Mouse (Mus musculus) left cerebral cortex, postnatal 14 days (tissue): Measurements from ENCODE around the gene Ckap2l. TPM values are rescaled to one million over a fixed set of nuclear protein-coding genes. Genes with fewer than 3 reads are reported as not detected.

ENCODE experiments used
- DNase-seq, 2 experiments: peaks; one replicate each; pipeline ENCODE4 v3.0.0; 2021 to 2022; ENCODE audit warnings: low spot score in 2 of 2, mixed read lengths in 1 of 2
- intact Hi-C: fragments of 180-260 bp; cut with DNase I; formaldehyde crosslinking; loops from one replicate; pipeline ENCODE4 v1.15.1; 2025
- total RNA-seq, 2 experiments: library from RNA; stranded (reverse); gene quantifications; 2 replicates each; pipeline ENCODE4 v1.2.3; 2021

Gene Ckap2l
- total RNA-seq, 2 experiments from 2014 or later = 1.3 to 1.4 TPM

DNA sequence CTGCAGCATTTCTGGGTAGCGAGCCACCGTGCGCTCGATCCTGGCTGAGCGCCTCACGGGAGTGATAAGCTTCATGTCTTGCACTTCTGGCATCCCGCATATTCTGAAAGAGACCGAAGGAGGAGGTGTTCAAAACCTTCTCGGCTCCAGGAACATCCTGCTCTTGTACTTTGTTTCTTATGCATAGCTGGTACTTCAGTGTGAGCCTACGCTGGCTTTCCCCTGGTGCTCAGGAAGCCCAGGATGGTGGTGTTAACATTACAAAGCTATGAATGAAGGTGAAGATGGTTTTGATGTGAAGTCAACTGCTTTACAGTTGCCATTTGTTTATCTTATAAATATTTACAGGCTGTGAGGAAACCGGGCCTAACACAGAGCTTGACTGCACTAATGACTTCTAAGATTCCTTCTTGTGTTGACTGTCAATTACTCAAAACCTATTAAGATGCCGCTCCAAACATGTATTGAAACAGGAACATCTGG lies 27.8 kb downstream of the Ckap2l start:
- no peak for DNase-seq
- intact Hi-C loops = loop anchor here (10.0 kb wide), 1 partner anchor 404 kb away; the partner anchor contains the start of gene Fbln7

DNA sequence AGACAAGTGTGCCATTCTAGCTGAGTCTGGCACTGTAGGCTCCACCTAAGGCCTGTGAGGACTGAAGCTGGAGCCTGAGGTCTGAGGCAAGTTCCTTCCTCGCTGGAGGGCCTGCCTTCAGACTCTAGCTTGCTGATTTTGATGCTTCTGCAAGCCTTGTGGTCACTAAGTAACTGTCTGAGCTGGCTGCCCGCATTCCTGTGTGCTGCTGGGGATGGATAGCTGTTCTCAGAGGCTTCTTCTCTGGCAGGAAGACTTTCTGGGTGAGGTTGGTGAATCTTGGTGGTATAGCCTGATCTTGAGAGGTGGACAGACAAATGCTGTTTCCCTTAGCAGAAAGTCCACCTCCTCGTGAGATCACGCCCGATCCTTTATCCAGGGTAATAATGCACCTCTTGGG lies 29.3 kb downstream of the Ckap2l start:
- peak in 1 of 2 experiments; percentile 19 for DNase-seq
- intact Hi-C loops = loop anchor here (10.0 kb wide), 1 partner anchor 403 kb away; the partner anchor contains the start of gene Fbln7

DNA sequence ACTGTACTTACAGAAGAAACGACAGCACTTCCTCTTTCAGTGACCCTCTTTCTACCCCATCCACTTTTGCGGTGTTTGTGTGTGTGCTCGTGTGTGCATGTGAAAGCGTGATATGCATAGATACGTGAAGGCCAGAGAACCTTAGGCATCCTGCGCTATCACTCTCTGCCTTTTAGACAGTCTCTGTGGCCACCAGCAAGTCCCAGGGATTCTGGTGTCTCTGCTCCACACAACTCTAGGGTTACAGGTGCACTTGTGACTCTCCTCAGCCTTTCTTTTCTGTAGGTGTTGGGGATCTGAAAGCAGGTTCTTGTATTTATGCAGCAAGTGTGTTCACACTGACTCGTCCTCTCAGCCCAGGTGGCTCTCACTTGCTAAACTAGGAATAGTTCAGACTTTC lies 31.7 kb downstream of the Ckap2l start:
- intact Hi-C loops = loop anchor here (10.0 kb wide), 1 partner anchor 401 kb away; the partner anchor contains the start of gene Fbln7
- no peak for DNase-seq

DNA sequence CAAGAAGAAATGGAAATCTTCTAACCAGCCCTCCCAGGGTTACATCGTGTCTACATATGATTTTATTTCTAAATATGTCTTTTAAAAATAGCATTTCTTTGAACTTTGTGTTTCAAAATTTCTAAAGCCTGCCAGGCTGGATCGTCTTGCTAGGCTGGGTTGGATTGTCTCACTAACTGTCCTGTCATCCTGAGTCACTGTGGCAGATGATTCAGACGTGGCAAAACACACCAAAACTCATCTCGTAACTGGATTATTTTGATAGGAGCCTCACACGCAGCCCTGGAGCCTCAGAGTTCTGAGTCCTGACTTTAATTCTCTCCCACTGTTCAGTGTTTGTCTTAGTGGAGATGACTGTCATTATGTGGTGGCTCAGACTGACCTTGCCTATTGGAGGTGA lies 33.9 kb downstream of the Ckap2l start:
- intact Hi-C loops = loop anchor here (10.0 kb wide), 1 partner anchor 398 kb away; the partner anchor contains the start of gene Fbln7
- DNase-seq = peak; percentile 28 to 42

DNA sequence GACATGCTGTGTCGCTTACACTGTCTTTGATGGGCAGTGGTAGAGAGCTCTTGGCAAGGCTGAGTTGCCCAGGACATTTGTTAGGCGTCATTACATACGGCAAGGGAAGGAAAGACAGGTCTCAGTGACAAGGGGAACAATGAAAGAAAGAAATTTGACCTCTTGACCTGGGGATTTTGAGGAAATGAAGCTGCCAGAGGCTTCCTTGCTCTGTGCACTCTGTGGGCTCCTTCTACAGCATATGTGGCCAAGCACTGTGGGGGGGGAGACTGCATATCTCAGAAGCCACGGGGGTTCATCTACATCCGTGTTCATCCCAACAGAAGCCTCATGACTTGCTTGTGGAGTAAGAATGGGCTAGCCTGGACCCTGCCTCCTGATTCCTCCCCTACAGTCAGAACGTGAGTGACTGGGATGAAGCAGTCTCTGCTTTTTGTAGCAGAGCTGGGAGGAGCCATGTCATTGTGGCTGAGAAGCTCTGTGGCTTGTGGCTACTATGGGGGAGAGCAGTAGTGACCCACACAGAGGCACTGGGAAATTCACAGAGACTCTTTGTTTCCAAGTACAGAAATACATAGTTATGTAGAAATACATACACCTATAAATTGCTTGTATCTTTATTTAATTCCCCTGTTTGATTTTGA lies 35.7 kb downstream of the Ckap2l start:
- DNase-seq = no peak
- intact Hi-C loops = loop anchor here (10.0 kb wide), 1 partner anchor 396 kb away; the partner anchor contains the start of gene Fbln7

DNA sequence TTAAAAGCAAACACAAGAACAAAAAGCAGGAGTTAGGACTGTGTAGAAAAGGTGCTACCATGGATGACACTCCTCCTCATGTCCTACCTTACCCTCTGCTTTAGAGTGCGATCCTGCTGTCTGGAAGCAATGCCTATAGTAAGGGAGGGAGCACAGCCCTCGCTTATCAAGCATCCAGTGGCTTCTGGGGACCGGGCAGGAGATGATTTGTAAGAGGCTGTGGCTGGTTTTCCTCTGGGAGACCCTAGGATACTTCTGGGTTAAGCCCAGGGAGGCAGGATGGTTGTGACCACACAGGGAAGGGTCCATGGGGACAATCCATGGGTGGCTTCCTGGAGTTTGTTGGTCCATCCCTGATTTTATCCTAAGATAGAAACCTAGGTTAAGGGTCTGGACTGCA lies 36.4 kb downstream of the Ckap2l start:
- no peak for DNase-seq
- intact Hi-C loops = loop anchor here (10.0 kb wide), 1 partner anchor 396 kb away; the partner anchor contains the start of gene Fbln7

DNA sequence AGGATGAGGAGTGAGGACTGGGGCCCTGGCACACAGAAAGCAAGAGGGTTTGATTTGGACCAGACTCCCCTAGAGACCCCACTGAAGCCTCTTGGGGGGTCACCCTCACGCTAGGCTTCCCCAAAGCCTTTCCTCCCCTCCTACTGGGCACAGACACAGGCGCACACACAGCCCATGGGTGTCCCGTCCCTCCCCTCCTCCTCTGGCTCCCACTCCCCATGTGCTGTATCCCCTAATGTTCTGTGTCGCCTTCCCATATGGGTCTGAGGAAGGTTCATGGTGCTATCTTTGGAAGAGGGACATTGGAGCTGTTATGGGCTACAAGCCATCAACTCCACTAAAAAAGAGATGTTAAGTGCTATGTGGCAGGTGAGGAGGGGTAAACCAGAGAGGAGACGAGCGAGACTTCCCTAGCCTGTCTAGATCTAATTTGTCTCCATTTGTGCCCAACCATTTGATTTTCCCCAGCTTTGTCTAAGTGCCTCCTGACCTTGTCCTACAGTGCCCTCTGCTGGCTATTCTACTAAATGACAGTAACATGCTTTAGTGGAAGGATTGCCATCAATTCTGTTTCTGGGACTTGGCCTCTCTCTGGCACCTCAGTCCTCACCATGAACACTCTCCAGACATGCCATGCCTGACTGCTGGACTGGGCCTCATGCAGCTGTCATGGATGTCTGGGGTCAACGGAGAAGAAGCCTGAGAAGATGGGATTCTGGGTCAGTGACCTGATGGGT lies 38.4 kb downstream of the Ckap2l start:
- DNase-seq = peak; percentile 86 to 87

DNA sequence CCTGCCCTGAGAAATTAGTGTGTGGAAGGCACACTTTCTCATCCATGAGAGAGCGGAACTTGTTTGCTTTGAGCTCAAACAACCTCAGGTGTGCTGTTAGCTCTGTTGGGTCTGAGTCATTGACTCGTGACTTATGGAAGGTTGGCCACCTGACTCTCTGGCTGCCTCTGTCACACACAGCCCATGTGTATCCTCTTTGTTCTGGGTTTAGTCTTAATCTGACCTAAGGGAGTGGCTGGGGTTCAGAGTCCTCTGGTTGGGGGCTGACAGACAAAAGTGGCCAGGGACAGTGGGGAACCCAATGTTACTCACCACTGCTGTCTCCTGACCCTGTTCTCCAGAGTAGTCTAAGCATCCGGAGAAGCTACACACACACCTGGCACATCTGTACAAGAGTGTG lies 39.0 kb downstream of the Ckap2l start:
- intact Hi-C loops = loop anchor here (2.0 to 5.0 kb wide), 2 partner anchors 83 to 311 kb away; no protein-coding TSS in a partner anchor
- DNase-seq = no peak

More for the DNA sequence above, 38.4 kb downstream of the Ckap2l start:
- intact Hi-C loops = loop anchor here (2.0 to 5.0 kb wide), 2 partner anchors 84 to 311 kb away; no protein-coding TSS in a partner anchor

DNA sequence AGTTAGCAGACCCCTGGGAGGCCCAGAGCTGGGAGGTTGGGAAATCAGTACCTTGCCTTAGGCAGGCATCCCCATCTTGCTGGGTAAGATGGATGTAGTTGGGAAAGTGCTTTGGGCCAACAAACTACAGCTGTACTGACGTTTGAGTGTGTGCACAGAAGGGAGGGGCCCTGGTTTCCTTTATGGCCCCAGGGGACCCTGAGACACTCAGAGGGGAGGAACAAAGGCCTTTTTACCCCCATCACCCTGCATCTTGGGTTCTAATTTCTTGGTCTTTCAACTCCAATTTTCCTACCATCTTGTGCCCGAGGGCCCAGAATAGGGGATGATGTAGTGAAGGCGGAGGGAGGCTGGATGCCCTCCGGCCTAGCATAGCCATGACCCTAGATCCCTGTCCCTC lies 41.0 kb downstream of the Ckap2l start:
- intact Hi-C loops = loop anchor here (5.0 kb wide), 1 partner anchor 309 kb away; no protein-coding TSS in a partner anchor
- DNase-seq = no peak

DNA sequence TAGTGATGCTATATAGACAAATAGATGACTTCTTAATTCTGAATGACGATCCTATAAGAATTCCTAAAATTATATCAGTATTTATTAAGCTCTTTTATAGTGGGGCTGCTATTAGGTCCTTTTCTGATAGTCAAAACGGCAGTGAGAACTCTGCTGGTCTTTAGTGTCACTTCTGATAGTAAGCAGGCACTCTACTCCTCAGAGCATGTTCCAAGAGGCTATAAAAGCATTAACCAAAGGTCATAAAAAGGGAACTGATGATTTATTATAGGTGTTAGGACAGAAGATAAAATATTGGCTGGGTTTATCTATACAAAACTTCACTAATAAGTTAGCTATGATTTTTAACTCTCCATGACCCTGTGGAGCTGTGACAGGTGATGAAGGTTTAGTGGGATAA lies 42.9 kb downstream of the Ckap2l start:
- DNase-seq = no peak
- intact Hi-C loops = no loop called here

DNA sequence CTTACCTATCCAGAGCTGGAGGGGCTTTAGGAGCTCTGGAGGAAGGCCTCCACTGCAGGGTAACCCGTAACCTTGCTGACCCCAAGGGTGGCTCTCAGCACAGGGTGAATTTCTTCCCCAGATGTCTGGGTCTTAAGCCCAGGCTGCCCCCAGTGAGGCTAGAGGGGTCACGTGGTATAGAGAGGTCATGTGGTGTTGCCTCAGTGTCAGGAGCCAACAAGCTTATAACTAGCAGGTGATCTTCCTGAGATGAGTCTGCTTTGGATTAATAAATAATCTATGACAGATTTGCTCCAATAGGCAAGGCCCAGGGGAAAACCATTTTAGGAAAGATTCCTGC lies 43.4 kb downstream of the Ckap2l start:
- intact Hi-C loops = no loop called here
- DNase-seq = no peak

DNA sequence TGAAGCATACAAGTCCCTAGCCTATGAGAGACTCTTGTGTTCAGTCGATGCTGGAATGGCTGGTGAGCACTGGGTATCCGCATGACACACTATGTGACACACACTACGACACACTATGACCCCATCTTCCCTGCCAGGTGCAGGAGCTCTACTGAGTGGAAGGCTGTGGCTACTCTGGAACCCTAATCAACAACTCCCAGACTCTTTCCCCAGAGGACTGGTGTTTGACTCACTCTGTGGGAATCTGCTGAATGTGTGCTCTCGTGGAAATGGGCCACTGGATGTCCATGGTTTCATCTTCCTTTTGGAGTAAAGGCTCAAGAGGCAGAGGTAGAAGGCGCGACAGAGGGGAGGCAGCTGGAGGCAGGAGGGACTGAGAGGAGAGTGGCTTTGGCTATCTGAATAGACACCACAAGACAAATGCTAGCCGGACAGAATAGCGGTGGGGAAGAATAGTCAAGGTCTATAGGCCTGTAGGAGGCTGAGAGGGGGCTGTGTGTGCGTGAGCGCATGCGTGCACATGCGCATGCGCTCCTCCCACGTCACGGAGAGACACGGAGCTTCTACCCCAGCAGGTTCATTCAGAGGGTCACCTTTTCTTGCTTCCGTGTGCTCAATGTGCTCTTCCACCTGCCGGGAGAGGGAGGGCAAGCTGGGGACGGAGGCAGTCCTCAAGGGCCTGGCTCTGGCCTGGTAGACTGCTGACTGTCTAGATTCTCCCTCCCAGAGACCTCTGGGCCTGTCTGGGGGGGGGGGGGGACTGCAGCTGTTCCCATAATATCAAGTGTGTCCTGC lies 44.0 kb downstream of the Ckap2l start:
- intact Hi-C loops = no loop called here
- no peak for DNase-seq

DNA sequence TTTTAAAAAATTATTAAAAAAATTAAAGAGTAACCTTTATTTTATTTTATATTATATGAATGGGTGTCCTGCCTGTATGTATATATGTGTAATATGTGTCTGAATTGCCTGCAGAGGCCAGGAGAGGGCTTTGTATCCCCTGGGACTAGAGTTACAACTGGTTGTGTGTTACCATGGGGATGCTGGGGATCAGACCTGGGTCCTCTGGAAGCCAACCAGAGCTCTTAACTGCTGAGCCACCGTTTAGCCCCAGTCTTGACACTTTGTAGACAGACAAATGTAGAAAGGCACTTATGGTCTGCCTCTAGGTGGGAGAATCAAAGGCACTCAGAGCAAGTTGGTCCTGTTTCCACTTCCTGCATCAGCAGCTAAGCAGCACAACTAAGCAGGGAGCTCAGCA lies 47.7 kb downstream of the Ckap2l start:
- intact Hi-C loops = no loop called here
- no peak for DNase-seq

DNA sequence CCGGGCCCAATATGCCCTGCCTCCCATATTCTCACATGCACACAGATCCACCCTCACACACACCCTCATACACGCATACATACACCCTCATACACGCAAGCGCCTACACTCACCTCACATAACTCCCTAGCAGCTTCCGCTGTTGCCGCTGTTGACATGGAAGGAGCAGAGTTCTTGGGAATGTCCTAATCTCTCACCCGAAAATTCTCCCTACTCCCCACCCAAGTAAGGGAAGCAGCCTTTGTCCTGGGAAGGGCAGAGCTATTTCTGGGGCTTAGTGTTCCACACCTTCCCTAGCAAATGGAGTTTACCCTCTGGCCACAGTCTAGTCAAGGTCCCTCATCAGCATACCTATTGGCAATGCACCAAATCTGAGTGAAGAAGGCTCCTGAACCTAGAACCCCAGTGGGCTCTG lies 49.3 kb downstream of the Ckap2l start:
- intact Hi-C loops = no loop called here
- DNase-seq = no peak

DNA sequence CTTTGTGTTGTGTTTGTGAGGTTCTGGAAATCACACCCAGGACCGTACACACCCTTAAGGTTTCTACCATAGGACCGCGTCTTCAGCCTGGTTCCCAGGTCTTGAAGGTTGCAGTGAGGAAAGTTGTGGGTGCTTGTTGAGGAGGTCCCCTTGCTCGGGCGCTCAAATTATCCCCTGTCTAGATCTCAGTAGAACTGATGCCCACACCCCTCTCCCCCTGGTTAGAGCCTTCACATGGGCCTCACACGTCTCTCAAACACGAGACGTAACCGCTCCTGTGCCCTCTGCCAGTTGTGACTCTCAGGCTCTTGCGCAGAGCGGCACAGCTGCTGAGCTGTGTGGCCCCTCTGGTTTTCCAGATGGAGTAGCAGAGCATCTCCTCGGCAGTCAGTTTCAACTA lies 50.1 kb downstream of the Ckap2l start:
- intact Hi-C loops = no loop called here
- DNase-seq = no peak

DNA sequence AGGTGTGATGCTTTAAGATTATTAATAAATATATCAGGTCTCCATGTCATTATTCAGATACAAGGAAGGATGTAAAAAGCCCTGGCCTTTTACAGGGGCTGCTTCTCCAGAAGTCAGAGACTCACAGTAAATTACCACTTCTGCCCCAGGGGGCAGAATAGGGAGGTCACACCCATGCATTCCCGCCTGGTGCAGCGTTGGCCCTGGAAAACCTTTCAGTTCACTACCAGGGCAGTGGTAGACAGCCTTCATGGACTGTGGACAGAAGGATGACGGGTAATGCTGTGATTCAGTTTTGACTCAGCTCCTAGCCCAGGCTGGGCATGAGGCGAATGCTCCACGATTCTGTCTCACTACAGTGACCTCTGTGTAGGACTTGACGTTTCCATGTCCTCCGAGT lies 50.6 kb downstream of the Ckap2l start:
- no peak for DNase-seq
- intact Hi-C loops = no loop called here

DNA sequence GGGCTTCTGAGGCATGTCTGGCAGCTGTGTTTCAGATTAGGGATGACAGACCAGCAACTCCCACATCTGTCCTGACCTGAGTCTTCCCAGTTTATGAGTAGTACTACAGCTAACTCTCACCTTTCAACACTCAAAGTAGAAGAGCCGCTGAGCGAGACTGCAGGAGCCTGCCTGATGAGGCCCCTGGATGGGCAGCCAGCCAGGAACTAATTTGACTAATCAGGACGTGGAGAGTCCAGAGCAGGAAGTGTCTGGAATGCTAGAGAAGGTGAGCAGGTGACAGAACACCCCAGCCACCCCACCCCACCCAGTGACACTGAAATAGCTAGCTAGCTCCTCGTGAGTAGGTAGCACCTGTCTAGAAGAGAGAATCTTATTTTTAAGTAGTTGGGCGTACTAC lies 51.4 kb downstream of the Ckap2l start:
- intact Hi-C loops = no loop called here
- DNase-seq = no peak

DNA sequence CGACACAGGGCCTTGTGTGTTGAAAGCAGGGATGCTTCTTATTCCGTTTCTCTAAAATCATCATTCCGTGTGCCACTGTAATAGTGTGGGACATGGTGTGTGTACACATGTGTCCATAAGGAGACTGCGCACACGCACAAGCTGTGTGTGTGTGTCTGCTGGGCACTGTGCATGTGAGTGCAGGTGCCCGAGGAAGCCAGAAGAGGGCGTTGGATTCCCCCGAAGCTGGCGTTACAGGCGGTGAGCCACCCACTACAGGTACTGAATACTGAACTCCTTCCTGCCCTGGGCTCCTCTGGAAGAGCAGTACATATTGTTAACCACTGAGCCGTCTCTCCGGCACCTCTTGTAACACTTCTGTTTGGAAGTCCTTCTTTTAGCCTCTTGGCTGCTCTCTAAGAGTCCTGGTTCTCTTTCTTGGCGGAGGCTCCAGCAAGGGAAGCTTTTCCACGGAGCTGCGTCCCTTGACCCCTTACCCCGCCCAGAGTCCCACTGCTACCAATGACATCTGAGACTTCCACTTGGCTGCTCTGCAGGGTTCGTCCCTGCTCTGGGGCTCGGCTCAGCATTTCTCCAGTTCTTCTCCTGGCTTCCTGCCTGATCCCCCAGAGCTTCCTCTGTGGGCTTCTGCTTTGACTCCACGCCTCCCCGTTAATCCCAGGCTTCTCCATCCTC lies 52.4 kb downstream of the Ckap2l start:
- peak; percentile 18 to 19 for DNase-seq
- intact Hi-C loops = no loop called here

DNA sequence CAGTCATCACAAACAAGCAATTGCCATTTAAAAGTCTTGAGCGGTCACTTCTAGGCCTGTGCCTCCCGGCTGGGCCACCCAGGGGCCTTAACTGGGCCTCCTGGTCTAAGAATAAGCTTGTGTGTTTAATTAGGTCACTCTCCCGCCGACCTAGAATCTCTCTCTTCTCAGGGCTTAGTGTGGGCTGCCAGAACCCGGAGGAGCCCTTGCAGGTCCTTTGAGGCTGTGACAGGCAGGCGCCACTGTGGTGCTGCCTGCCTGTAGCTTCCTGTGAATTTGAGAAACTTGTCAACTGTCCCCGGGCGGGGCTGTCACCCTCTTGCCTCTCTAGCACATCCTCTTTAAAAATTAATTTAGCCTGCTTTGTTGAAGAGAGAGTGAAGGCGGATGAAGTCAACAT lies 53.2 kb downstream of the Ckap2l start:
- DNase-seq = peak; percentile 26 to 64
- intact Hi-C loops = no loop called here
